Mouse (Mus musculus) thymus, adult 2 months (tissue): ENCODE results near the gene Fstl1. TPM values are rescaled to one million over a fixed set of nuclear protein-coding genes. Genes with fewer than 3 reads are reported as not detected.

Experiments used
- DNase-seq: peaks from one replicate; pipeline ENCODE4 v3.0.0; 2021
- H3K27ac ChIP-seq: fragments of 200-500 bp; 2 replicates; pipeline ENCODE4 v1.5.1; 2012; ENCODE audit warnings: low read length, control low read depth; ENCODE audit not compliant: control insufficient read depth, insufficient read depth
- H3K27me3 ChIP-seq: fragments of 200-500 bp; 2 replicates; pipeline ENCODE4 v1.6.1; 2012; ENCODE audit warnings: mild to moderate bottlenecking, low read length, moderate library complexity, mixed read lengths; ENCODE audit not compliant: control insufficient read depth, insufficient read depth
- H3K36me3 ChIP-seq: fragments of 200-500 bp; 2 replicates; pipeline ENCODE4 v1.6.1; 2012; ENCODE audit warnings: mild to moderate bottlenecking, low read length, moderate library complexity; ENCODE audit not compliant: control insufficient read depth, insufficient read depth
- H3K4me1 ChIP-seq: fragments of 200-500 bp; replicated peaks from 2 replicates; pipeline ENCODE4 v1.6.1; 2012; ENCODE audit warnings: low read length; ENCODE audit not compliant: control insufficient read depth, insufficient read depth
- H3K4me3 ChIP-seq: fragments of 200-500 bp; 2 replicates; pipeline ENCODE4 v1.5.1; 2012; ENCODE audit warnings: mild to moderate bottlenecking, low read length, control low read depth, moderate library complexity; ENCODE audit not compliant: control insufficient read depth, insufficient read depth
- CTCF ChIP-seq: fragments of 200-500 bp; IDR thresholded peaks from 2 replicates; pipeline ENCODE4 v1.5.1; 2012; ENCODE audit warnings: mild to moderate bottlenecking, control low read depth, low read length, moderate library complexity, borderline replicate concordance; ENCODE audit not compliant: control insufficient read depth, poor library complexity, insufficient read depth; ENCODE audit errors: extremely low read depth
- POLR2A ChIP-seq: fragments of 200-500 bp; IDR thresholded peaks from 2 replicates; pipeline ENCODE4 v1.6.1; 2012; ENCODE audit warnings: mild to moderate bottlenecking, low read length, control low read depth, moderate library complexity; ENCODE audit not compliant: control insufficient read depth, poor library complexity, insufficient read depth; ENCODE audit errors: extremely low read depth
- WGBS: fragments of 180-500 bp; shearing (Covaris S2); methylation state at CpG from one replicate; pipeline ENCODE4 v1.1.7; 2018; 5-methylcytosine and 5-hydroxymethylcytosine counted together
- polyA plus RNA-seq: library from polyadenylated mRNA; depleted of rRNA; stranded (reverse); fragments of >200 nt; gene quantifications from 2 replicates; pipeline ENCODE4 v1.2.3, GENCODE M21; 2012; rRNA removed

Gene Fstl1
- polyA plus RNA-seq = 9.2 and 9.6 TPM in 2 replicates

- Histone ChIP-seq H3K4me1 (no peaks in the 10 kb centered on the region), H3K27ac (no peak within 1 kb of the TSS), H3K27me3 (peaks cover 3% of the 10 kb centered on the region; the same call in 1 of the 2 replicates), H3K36me3 (no peaks in the 10 kb centered on the region), H3K4me3 (peak within 1 kb of the TSS; percentile 18)
- no peak for DNase-seq
- TF ChIP-seq POLR2A = no peak
- no peak for TF ChIP-seq CTCF
- WGBS = 3% methylated on average over 52 of the region's 52 CpGs
Measured at GRCm38 (mm10) chr16:37776860-37777651, at the start of gene Fstl1. Fstl1 (plus strand) TSS chr16:37776873.

- Histone ChIP-seq H3K27me3 (no peaks in the 10 kb centered on the region), H3K4me1 (no peaks in the 10 kb centered on the region), H3K27ac (no peak overlapping the region), H3K36me3 (no peaks in the 10 kb centered on the region), H3K4me3 (no peak overlapping the region)
- WGBS = 90% methylated on average over 1 of the region's 1 CpGs
- TF ChIP-seq POLR2A = no peak
- no peak for TF ChIP-seq CTCF
- no peak for DNase-seq
Measured at GRCm38 (mm10) chr16:37728674-37729073, 48.0 kb upstream of the Fstl1 start.

- H3K27me3 ChIP-seq = no peaks in the 10 kb centered on the region
- DNase-seq = no peak
- H3K36me3 ChIP-seq = no peaks in the 10 kb centered on the region
- H3K27ac ChIP-seq = no peak overlapping the region
- WGBS = 87% methylated on average over 9 of the region's 9 CpGs
- H3K4me1 ChIP-seq = no peaks in the 10 kb centered on the region
- TF ChIP-seq POLR2A = no peak
- TF ChIP-seq CTCF = no peak
- no peak overlapping the region for H3K4me3 ChIP-seq
Measured at GRCm38 (mm10) chr16:37729381-37730150, 47.1 kb upstream of the Fstl1 start.

GRCm38 (mm10) chr16:37730293-37730835 is 46.3 kb upstream of the Fstl1 start:
- WGBS = 96% methylated on average over 8 of the region's 8 CpGs
- Histone ChIP-seq H3K4me1 (no peaks in the 10 kb centered on the region), H3K27me3 (no peaks in the 10 kb centered on the region), H3K36me3 (no peaks in the 10 kb centered on the region), H3K27ac (no peak overlapping the region), H3K4me3 (no peak overlapping the region)
- TF ChIP-seq POLR2A (no peak), CTCF (no peak)
- DNase-seq = no peak

GRCm38 (mm10) chr16:37731431-37731830 is 45.2 kb upstream of the Fstl1 start:
- TF ChIP-seq CTCF = no peak
- no peak for TF ChIP-seq POLR2A
- H3K36me3 ChIP-seq = no peaks in the 10 kb centered on the region
- H3K4me1 ChIP-seq = no peaks in the 10 kb centered on the region
- DNase-seq = no peak
- no peak overlapping the region for H3K4me3 ChIP-seq
- WGBS = 40% methylated on average over 4 of the region's 4 CpGs
- H3K27me3 ChIP-seq = no peaks in the 10 kb centered on the region
- no peak overlapping the region for H3K27ac ChIP-seq

GRCm38 (mm10) chr16:37732023-37732761 is 44.5 kb upstream of the Fstl1 start:
- Histone ChIP-seq H3K36me3 (no peaks in the 10 kb centered on the region), H3K27me3 (no peaks in the 10 kb centered on the region), H3K4me1 (no peaks in the 10 kb centered on the region), H3K4me3 (no peak overlapping the region), H3K27ac (no peak overlapping the region)
- 84% methylated on average over 7 of the region's 7 CpGs for WGBS
- TF ChIP-seq CTCF (no peak), POLR2A (no peak)
- DNase-seq = no peak
